Mouse (Mus musculus) embryonic fibroblast, embryonic 13.5 days (primary cell): ENCODE data around the gene Ddx5.

ENCODE experiments used
- CTCF ChIP-seq: IDR thresholded peaks from 2 replicates; pipeline ENCODE4 v1.5.1; 2011; ENCODE audit warnings: mild to moderate bottlenecking, control low read depth, low read length, moderate library complexity, borderline replicate concordance; ENCODE audit not compliant: insufficient read depth
- POLR2A ChIP-seq: IDR thresholded peaks from 2 replicates; pipeline ENCODE4 v1.6.1; 2011; ENCODE audit warnings: low read depth, mild to moderate bottlenecking, control low read depth, low read length, moderate library complexity

DNA sequence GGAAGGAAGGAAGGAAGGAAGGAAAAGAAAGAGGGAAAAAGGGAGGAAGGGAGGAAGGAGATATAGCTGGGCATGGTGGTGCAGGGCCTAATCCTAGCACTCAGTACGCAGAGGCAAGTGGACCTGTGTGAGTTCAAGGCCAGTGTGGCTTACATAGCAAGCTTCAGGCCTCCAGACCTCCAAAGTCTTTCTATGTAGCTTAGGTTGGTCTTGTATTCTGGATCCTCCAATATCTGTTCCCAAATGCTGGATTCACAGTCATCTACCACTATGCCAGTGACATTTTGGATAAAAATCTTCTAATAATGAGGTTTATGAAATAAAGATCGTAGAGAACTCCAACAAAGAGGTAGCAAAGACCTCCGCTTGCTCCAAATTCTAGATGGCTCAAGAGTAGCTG lies 47.2 kb downstream of the Ddx5 start:
- TF ChIP-seq POLR2A (no peak), CTCF (no peak)
